Mouse (Mus musculus): ENCODE measurements around the gene Ssr3. TPM values are rescaled to one million over a fixed set of nuclear protein-coding genes. Genes with fewer than 3 reads are reported as not detected.

The Ssr3 gene
- polyA plus RNA-seq, 1 experiment from 2014 or later = 265 TPM

DNA sequence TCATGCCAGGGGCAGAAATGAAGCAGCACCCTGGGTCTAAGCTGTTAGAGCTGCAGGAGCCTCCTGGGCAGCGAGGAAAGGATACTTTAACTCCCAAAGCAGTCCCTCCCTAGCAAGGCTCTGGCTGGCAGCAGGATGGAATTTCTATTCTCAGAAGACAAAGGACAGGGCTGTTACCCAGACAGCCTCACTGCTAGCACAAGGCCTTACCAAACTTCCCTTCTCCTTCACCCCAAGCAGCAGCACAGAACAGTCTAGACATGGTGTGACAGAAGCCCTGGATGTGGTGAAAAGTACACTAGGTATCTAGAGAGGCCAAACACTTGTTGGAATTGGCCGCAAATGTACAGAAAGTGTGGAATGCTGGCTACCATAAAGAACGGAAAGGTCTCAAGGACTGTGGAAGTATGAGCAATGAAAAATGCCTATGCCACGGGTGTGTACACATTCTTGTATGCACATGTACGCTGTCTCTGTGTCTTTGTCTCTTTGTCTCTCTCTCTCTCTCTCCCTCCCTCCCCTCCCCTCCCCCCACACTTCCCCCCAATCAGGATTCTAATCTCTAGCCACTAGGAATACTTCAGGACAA lies 18.7 kb downstream of the Ssr3 start:
- H3K9ac ChIP-seq = no peak overlapping the region
- peaks cover 48% of the 10 kb centered on the region; the same call in 1 of the 2 replicates for H3K36me3 ChIP-seq
- no peaks in the 10 kb centered on the region for H3K4me1 ChIP-seq
- no peak for ATAC-seq (ENCODE audit: insufficient number of reproducible peaks, low FRiP score, low TSS enrichment, low read depth)
- no peak overlapping the region for H3K27ac ChIP-seq (replicated peaks)
- H3K4me3 ChIP-seq (replicated peaks) = no peak overlapping the region
- WGBS = 76% methylated on average over 5 of the region's 5 CpGs
- no peaks in the 10 kb centered on the region for H3K9me3 ChIP-seq (replicated peaks)
- no peak overlapping the region for H3K4me2 ChIP-seq (replicated peaks)
- no peaks in the 10 kb centered on the region for H3K27me3 ChIP-seq

DNA sequence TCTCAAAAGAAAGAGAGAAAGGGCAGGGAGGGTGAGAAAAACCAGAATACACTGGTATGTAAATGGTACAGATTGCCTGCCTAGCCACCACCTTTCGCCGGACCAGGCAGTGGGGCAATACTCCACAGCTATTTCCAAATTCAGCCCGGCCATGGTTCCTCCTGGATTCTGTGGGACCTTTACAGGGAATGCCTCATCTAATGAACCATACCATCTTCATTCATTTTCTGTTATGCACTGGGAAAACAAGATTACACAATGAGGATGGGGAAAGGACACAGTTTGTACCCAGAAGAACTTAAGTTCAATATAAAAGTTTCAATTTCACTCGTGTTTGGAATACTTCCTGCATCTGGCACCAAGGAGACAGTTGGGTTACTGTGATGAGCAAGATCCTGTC lies 19.9 kb downstream of the Ssr3 start:
- Histone ChIP-seq H3K27ac (replicated peaks) (no peak overlapping the region), H3K9me3 (replicated peaks) (no peaks in the 10 kb centered on the region), H3K36me3 (peaks cover 51% of the 10 kb centered on the region; the same call in 1 of the 2 replicates), H3K9ac (no peak overlapping the region), H3K27me3 (no peaks in the 10 kb centered on the region), H3K4me3 (replicated peaks) (no peak overlapping the region), H3K4me2 (replicated peaks) (no peak overlapping the region), H3K4me1 (no peaks in the 10 kb centered on the region)
- 91% methylated on average over 4 of the region's 4 CpGs for WGBS
- no peak for ATAC-seq (ENCODE audit: insufficient number of reproducible peaks, low FRiP score, low TSS enrichment, low read depth)

DNA sequence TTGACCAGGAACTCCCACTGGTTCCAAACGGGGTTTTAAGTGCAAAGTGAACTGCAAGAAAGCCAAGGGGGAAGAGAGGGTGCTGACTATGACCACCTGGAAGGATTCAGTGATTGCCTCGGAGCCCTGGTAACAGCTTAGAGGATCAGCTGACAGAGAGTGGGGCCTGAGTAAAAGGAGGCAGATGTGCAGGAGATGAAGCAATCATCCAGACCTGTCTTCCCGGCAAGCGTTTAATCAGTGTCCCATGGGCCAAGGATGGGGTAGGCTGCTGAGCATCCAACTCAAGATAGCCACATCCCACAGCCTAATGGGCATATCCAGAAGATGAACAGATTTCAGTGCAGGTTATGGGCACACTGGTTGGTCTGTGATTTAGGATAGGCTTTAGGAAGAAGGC lies 24.5 kb downstream of the Ssr3 start:
- 46% methylated on average over 4 of the region's 4 CpGs for WGBS
- H3K36me3 ChIP-seq = peaks cover 29% of the 10 kb centered on the region; the same call in 1 of the 2 replicates

DNA sequence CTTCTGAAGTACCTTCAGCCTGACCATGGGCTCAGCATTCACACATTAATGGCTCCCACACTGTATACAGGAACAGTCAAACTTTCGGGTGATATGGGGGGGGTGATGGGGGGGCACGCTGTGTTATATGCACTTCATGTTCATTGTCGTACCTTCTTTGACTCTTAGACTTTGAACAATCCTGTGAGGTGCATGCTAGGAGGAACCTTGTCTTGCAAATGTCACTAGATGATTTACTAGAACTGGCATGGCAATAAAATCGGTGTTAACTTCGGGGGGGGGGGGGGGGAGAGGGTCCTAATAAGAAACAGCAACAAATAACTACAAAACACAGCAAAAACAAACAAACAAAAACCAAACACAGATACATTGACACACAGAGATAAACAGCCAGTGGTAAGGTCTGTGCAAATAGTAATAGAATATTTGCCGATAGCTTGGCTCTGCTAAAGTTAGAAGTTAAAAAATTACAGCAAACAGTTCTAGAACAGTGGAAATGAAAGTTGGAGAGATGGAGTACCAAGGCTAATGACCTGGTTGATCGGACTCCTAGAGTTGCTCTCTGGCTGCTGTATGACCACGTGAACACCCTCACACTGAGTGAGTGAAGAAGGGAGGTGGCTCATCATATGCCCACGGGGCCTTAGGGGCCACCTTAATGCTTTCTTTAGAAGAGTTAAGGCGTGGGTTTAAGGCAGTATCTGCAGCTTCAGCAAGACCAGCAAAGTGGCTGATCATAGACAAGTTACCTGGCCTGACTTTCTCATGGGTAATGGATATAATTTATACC lies 26.3 kb downstream of the Ssr3 start:
- H3K9ac ChIP-seq = no peak overlapping the region
- no peaks in the 10 kb centered on the region for H3K9me3 ChIP-seq (replicated peaks)
- WGBS = 82% methylated on average over 10 of the region's 10 CpGs
- H3K36me3 ChIP-seq = 0 out of 2 replicates have a peak, but pooled peaks cover 13% of the 10 kb centered on the region
- no peak overlapping the region for H3K4me2 ChIP-seq (replicated peaks)
- H3K27me3 ChIP-seq = no peaks in the 10 kb centered on the region
- H3K27ac ChIP-seq (replicated peaks) = no peak overlapping the region
- H3K4me1 ChIP-seq = no peaks in the 10 kb centered on the region; the same call in 1 of the 2 replicates
- ATAC-seq (ENCODE audit: insufficient number of reproducible peaks, low FRiP score, low TSS enrichment, low read depth) = no peak
- H3K4me3 ChIP-seq (replicated peaks) = no peak overlapping the region

More for the DNA sequence above, 24.5 kb downstream of the Ssr3 start:
- Histone ChIP-seq H3K27me3 (no peaks in the 10 kb centered on the region), H3K4me1 (no peaks in the 10 kb centered on the region; the same call in 1 of the 2 replicates), H3K4me3 (replicated peaks) (no peak overlapping the region), H3K27ac (replicated peaks) (no peak overlapping the region), H3K9me3 (replicated peaks) (no peaks in the 10 kb centered on the region), H3K9ac (no peak overlapping the region), H3K4me2 (replicated peaks) (no peak overlapping the region)
- no peak for ATAC-seq (ENCODE audit: insufficient number of reproducible peaks, low FRiP score, low TSS enrichment, low read depth)

DNA sequence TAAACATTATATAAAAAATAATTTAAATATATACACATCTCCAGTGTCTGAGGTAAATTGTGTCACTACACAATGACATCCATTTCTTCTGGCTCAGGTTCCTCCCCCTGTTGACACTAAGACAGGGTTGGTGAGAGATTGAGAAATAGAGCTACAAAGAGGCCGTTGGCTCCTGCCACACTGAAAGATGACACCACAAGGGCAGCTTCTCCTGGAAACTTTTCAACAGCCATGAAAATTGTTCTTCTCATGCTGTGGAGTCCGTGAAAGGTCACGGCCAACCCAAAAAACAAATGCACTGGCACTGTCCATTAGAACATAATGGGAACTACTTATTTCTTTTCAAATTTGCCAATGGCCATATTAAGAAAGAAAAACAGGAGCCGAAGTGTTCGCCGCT lies 27.2 kb downstream of the Ssr3 start:
- H3K9me3 ChIP-seq (replicated peaks) = no peaks in the 10 kb centered on the region
- no peak overlapping the region for H3K9ac ChIP-seq
- WGBS = 55% methylated on average over 6 of the region's 6 CpGs
- 0 out of 2 replicates have a peak, but pooled peaks cover 7% of the 10 kb centered on the region for H3K36me3 ChIP-seq
- no peak overlapping the region for H3K4me2 ChIP-seq (replicated peaks)
- no peak overlapping the region for H3K27ac ChIP-seq (replicated peaks)
- H3K4me3 ChIP-seq (replicated peaks) = no peak overlapping the region
- no peaks in the 10 kb centered on the region for H3K27me3 ChIP-seq
- no peak for ATAC-seq (ENCODE audit: insufficient number of reproducible peaks, low FRiP score, low TSS enrichment, low read depth)
- H3K4me1 ChIP-seq = no peaks in the 10 kb centered on the region; the same call in 1 of the 2 replicates

DNA sequence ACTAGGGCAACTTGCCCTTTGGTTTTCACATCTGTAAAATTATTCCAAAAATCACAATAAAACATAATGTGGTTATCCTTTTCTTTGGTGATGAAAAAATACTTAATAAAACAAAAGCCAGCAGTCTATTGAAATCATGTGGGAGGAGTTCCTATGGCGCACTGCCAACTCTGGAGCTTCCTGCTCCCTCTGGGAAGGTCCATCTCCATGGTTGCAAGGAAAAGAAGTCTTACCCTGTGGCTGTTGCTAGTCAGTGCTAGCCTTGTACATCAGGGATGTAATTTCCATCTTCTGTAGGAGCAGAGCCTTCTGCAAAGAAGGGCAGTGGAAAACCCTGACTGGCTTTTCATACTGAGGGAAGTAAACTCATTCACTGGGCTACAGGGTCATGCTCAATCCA lies 29.0 kb downstream of the Ssr3 start:
- 0 out of 2 replicates have a peak, but pooled peaks have one; percentile 75 for ATAC-seq (ENCODE audit: insufficient number of reproducible peaks, low FRiP score, low TSS enrichment, low read depth)
- 0 out of 2 replicates have a peak, but pooled peaks cover 4% of the 10 kb centered on the region for H3K36me3 ChIP-seq
- no peak overlapping the region for H3K4me3 ChIP-seq (replicated peaks)
- H3K27me3 ChIP-seq = no peaks in the 10 kb centered on the region
- H3K27ac ChIP-seq (replicated peaks) = no peak overlapping the region
- H3K9me3 ChIP-seq (replicated peaks) = no peaks in the 10 kb centered on the region
- no peaks in the 10 kb centered on the region; the same call in 1 of the 2 replicates for H3K4me1 ChIP-seq
- H3K9ac ChIP-seq = no peak overlapping the region
- WGBS = 73% methylated on average over 1 of the region's 1 CpGs
- no peak overlapping the region for H3K4me2 ChIP-seq (replicated peaks)

DNA sequence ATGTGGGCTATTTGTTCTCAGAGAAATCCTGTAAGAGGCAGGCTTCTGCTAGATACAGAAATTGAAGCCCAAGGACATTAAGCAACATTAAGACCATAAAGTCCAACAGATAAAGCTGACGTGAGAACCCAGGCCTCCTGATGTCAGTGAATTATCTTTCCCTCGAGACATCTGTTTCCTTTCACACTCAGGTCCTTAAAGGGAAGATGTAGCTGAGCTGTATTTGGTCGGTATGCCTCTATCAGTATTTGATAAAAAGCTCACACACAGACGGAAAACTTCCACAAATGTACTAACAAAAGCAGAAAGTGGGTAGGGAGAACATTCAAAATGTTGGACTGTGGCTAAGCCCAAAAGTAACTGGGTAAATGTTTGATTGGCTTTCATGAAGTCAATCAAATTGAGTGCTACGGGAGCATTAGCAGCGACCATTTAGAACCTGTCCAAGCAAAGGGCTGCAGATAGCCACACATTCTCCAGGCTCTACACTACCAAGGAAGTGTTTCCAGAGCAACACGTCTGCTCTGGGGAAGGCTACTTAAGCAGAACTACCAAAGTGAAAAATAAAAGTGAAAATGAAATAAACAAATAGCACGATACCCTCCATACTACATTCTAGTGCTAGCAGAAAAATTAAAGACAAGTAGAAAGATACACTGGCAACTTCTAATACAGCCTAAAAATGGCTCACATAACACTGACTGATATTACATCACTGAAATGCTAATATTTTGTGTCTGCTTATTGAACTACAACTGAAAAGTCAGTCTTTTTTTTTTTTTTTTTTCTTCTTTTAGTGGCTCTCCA lies 32.1 kb downstream of the Ssr3 start:
- H3K4me3 ChIP-seq (replicated peaks) = no peak overlapping the region
- 64% methylated on average over 8 of the region's 8 CpGs for WGBS
- no peak overlapping the region for H3K4me2 ChIP-seq (replicated peaks)
- no peak overlapping the region for H3K27ac ChIP-seq (replicated peaks)
- H3K4me1 ChIP-seq = no peaks in the 10 kb centered on the region; the same call in 1 of the 2 replicates
- H3K9ac ChIP-seq = no peak overlapping the region
- no peak for ATAC-seq (ENCODE audit: insufficient number of reproducible peaks, low FRiP score, low TSS enrichment, low read depth)
- no peaks in the 10 kb centered on the region for H3K36me3 ChIP-seq
- H3K9me3 ChIP-seq (replicated peaks) = no peaks in the 10 kb centered on the region
- H3K27me3 ChIP-seq = no peaks in the 10 kb centered on the region

DNA sequence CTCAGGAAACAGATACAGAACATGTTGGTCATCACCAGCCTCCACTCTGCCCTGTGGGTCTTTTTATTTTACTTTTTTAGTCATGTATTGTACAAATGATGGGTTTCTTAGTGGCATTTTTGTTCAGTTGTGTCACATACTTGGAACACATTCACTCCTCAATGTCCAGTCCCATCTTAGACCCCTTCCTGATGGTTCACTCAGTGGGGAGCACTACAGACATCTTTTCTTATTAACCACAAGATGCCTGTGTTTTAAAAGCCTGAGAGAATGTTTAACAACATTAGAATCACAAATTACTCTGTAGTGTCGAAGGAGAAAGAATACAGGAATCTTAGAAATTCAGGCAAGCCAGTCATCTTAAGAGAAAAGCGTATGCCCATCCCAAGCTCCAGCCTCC lies 33.6 kb downstream of the Ssr3 start:
- no peak overlapping the region for H3K27ac ChIP-seq (replicated peaks)
- H3K27me3 ChIP-seq = no peaks in the 10 kb centered on the region
- no peak overlapping the region for H3K4me2 ChIP-seq (replicated peaks)
- H3K9ac ChIP-seq = no peak overlapping the region
- H3K9me3 ChIP-seq (replicated peaks) = no peaks in the 10 kb centered on the region
- no peak overlapping the region for H3K4me3 ChIP-seq (replicated peaks)
- WGBS = 82% methylated on average over 2 of the region's 2 CpGs
- no peak for ATAC-seq (ENCODE audit: insufficient number of reproducible peaks, low FRiP score, low TSS enrichment, low read depth)
- H3K4me1 ChIP-seq = no peaks in the 10 kb centered on the region
- no peaks in the 10 kb centered on the region for H3K36me3 ChIP-seq

DNA sequence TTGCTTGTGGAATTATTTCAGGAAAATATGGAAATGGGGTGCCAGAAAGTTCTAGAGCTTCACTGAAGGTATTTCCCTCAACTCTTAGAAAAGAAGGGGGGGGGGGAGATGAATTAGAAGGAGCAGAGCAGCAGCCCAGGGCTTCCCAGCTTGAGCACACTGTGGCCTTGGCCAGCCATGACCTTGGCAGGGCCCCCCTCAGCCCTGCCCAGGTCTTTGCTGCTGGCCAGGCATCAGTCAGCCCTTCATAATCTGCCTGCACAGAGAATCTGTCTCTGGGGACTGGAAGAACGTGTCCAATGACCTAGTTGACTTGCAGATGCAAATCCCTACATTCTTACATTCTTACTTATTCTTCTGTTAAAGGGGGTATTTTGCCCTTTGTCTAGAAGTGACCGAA lies 34.1 kb downstream of the Ssr3 start:
- Histone ChIP-seq H3K4me2 (replicated peaks) (no peak overlapping the region), H3K36me3 (no peaks in the 10 kb centered on the region), H3K4me3 (replicated peaks) (no peak overlapping the region), H3K9me3 (replicated peaks) (no peaks in the 10 kb centered on the region), H3K27me3 (no peaks in the 10 kb centered on the region), H3K4me1 (no peaks in the 10 kb centered on the region), H3K9ac (no peak overlapping the region), H3K27ac (replicated peaks) (no peak overlapping the region)
- ATAC-seq (ENCODE audit: insufficient number of reproducible peaks, low FRiP score, low TSS enrichment, low read depth) = no peak
- 62% methylated on average over 2 of the region's 2 CpGs for WGBS

DNA sequence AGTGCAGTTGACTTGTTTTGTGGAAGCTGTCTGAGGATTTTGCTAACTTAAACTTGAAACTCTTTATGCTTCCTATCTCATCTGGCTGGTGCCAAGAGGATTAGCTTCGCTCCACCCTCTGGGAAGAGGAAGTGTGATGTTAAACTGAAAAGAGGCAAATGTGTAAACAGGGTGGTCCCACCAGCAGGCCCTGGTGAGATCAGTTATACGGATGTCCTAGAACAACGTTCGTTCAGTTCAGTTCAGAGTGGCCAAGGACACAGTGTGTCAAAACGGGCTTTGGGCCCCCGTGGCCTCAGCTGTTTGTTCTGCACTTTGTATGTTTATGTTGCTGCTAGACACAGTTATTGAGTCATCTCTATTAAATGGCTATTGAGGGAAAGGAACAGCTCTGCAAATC lies 36.9 kb downstream of the Ssr3 start:
- WGBS = 68% methylated on average over 6 of the region's 6 CpGs

More for the DNA sequence above, 36.9 kb downstream of the Ssr3 start:
- Histone ChIP-seq H3K4me3 (replicated peaks) (no peak overlapping the region), H3K27me3 (no peaks in the 10 kb centered on the region), H3K36me3 (no peaks in the 10 kb centered on the region), H3K4me2 (replicated peaks) (no peak overlapping the region), H3K27ac (replicated peaks) (no peak overlapping the region), H3K9me3 (replicated peaks) (no peaks in the 10 kb centered on the region), H3K9ac (no peak overlapping the region), H3K4me1 (no peaks in the 10 kb centered on the region)
- no peak for ATAC-seq (ENCODE audit: insufficient number of reproducible peaks, low FRiP score, low TSS enrichment, low read depth)

Data from embryonic facial prominence, embryonic 15.5 days (tissue).